Mouse (Mus musculus) bone marrow macrophage, adult 2 months (primary cell): ENCODE measurements around the gene Olfr490.

ENCODE experiments used
- CTCF ChIP-seq: IDR thresholded peaks from 2 replicates; pipeline ENCODE4 v1.5.1; 2012; ENCODE audit warnings: low read depth, mild to moderate bottlenecking, low read length, moderate library complexity
- POLR2A ChIP-seq: IDR thresholded peaks from 2 replicates; pipeline ENCODE4 v1.6.1; 2012; ENCODE audit warnings: mild to moderate bottlenecking, low read depth, low read length, borderline replicate concordance

DNA sequence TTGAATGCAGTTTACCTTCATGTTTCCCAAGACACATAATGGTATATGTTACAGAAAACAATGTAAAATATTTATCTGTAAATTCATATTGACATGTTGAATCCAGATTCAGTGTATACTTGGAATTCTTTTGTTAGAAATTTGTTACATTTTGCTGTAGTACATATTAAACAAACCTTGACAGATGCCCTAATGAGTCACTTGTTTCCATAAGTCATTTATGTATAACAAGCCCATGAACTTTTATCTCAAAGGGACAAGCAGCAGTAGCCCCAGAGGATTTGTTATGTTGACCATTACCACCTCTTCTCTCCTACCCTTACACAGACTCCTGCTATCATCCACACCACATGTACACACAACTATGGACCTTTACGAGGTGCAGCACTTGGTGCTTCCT, 24.4 kb upstream of the Olfr490 start, which contains the start of gene Olfr491:
- TF ChIP-seq CTCF (no peak), POLR2A (no peak)
